Mouse (Mus musculus) CD4-positive helper T cell, adult 2 months (primary cell): Measurements from ENCODE around the gene Fads6.

Experiments used
- DNase-seq: peaks from one replicate; pipeline ENCODE4 v3.0.0-alpha.2; 2012; ENCODE audit warnings: low read depth, missing footprints, low spot score

Fads6 gene

DNA sequence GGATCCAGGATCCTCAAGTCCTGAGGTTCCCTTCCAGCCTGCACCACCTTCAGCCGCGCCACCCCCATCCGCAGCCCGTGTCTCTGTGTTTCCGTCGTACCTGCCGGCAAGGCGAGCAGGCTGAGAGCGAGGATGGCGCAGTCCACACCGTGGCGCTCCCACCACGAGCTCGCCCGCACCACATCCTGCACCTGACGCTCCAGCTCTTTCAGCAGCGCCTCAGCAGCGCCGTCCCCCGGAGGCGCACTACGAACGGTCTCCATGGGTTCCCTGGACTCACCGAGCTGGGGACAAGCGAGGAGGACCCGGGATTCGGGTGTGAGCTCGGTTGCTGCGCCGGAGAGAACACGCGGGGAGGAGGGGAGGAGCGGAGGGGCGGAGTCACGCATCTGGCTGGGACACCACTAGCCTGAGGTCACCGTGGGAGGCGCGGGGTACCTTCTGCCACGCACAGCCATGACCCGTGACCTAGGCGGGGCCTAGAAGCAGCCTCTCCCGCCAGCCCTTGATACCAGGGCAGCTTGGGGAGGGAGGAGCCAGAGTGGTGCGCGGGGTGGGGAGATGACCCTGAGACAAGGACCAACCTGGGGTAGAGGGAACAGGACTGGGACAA, at the start of gene Fads6:
Gene Fads6 (minus strand): TSS at position 450 of the 613 bp plus-strand sequence.
- DNase-seq = peak; percentile 84

- no peak for DNase-seq
Observed at GRCm38 (mm10) chr11:115345515-115345914, 48.1 kb upstream of the Fads6 start.

- DNase-seq = no peak
Observed at GRCm38 (mm10) chr11:115344967-115345366, 47.5 kb upstream of the Fads6 start.

- no peak for DNase-seq
Observed at GRCm38 (mm10) chr11:115341866-115342265, 44.4 kb upstream of the Fads6 start.

GRCm38 (mm10) chr11:115341246-115341645, 43.8 kb upstream of the Fads6 start:
- no peak for DNase-seq

- DNase-seq = no peak
Observed at GRCm38 (mm10) chr11:115337826-115338225, 40.4 kb upstream of the Fads6 start.

- no peak for DNase-seq
Observed at GRCm38 (mm10) chr11:115337350-115337749, 39.9 kb upstream of the Fads6 start.

GRCm38 (mm10) chr11:115336115-115336514, 38.7 kb upstream of the Fads6 start:
- DNase-seq = no peak

- DNase-seq = no peak
Observed at GRCm38 (mm10) chr11:115335223-115335622, 37.8 kb upstream of the Fads6 start.

- no peak for DNase-seq
Observed at GRCm38 (mm10) chr11:115334531-115334930, 37.1 kb upstream of the Fads6 start, which contains the start of gene Otop3. TSS of gene Otop3 (plus strand) at chr11:115334731.

GRCm38 (mm10) chr11:115329339-115329738, 31.9 kb upstream of the Fads6 start:
- DNase-seq = no peak

GRCm38 (mm10) chr11:115326730-115327129, 29.3 kb upstream of the Fads6 start:
- no peak for DNase-seq

DNA sequence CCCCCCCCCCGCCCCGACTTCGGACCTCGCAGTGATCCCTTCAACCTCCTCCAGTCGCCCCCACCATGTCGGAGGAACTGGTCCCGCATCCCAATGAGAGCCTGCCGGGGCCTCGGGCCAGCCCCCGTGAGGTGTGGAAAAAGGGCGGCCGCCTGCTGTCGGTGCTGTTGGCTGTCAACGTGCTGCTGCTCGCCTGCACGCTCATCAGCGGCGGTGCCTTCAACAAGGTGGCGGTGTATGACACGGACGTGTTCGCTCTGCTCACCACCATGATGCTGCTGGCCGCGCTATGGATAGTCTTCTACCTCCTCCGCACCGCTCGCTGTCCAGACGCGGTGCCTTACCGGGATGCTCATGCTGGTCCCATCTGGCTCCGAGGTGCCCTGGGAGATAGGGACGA, 25.9 kb upstream of the Fads6 start:
- DNase-seq = no peak

DNA sequence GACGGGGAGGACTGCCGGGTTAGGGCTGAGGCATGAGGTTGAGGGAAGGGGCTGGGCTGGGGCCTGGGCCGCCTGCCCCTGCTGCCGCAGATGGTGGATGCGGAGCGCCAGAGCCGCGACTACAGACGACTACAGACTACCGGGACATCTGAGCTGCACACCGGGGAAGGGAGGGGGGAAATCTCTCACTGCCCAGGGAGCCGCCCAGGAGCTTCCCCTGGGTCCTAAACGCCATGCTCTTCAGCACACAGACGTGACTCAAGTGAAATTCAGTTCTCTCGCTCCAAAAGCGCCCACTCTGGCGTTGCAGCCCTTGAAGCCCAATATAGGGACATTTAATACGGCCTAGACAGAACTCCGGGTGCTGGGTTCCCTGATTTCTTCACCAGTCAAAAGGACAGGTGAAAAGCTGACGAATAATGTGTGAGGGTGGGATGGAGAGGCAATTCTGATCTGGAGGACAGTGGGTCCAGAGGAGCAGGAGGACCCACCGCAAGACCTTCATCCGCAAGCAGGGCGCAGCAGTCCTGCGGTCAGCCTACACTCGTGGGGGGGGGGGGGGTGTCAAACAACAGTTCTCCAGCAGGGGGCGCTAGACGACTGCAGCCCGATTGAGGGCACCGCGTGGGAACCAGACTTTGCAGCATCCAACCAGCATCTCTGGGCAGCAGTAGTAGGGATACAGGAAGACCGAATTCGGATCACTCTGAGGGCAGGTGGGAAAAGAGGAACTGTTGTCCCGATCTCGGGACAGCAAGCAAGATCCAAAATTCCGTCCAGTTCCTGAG, 24.6 kb upstream of the Fads6 start, which contains the start of gene Ush1g:
Gene Ush1g (minus strand): TSS at position 136 of the 788 bp plus-strand sequence.
- DNase-seq = peak; percentile 76

GRCm38 (mm10) chr11:115319704-115320383, 22.4 kb upstream of the Fads6 start:
- no peak for DNase-seq

GRCm38 (mm10) chr11:115318245-115319027, 21.0 kb upstream of the Fads6 start:
- no peak for DNase-seq

DNA sequence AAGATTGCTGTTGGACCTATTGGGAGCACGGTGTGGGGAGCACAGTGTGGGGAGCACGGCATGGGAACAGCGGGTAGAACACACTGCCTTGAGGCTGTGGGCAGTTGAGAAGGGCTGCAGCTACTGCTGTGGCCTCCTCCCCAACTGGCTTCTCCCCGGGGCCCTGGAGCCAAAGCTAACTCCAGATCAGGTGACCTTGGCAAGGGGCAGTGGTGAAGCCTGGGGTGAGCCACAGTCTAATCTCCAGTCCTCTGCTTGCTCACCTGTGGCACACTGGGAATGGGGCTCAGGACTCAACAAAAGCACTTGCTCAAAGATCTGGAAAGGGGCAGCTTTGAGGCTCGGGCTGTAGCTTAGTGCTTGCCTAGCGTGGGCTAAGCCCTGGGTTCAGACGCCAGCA, 19.7 kb upstream of the Fads6 start:
- no peak for DNase-seq

DNA sequence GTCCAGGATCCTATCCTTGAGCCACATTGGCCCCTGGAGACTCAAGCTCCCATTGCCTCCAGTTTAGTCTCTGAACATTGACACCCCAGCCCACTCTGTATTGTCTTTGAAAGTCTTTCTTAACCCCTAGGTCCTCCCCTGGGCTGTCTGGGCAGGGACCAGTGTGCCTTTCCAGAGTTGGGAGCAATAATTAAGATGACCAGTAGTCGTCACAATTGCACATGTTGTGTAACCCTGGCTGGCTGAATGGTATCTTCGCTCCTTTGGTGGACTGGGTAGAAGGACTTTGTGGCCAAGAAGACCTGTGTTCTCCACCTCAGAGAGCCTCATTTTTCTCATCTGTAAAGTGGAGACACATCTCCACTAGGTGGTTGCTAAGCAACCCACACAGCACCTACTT, 16.8 kb upstream of the Fads6 start:
- no peak for DNase-seq

DNA sequence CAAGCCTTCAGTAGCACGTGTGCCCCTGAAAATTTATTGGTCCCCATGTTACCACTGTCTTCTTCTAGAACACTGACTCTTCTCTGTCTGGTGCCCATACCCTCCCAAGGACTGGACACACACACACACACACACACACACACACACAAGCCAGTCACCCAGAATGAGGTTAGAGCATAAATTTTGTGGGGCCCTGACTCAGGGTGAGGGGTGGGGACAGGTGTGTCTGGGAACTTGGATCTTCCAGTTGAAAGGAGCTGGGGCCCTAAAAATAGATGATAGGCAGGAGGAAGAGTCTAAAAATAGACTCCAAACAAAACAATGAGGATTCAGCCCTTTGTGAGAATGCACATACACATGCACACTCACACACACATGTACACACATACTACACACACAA, 11.3 kb upstream of the Fads6 start:
- DNase-seq = no peak

- DNase-seq = no peak
Observed at GRCm38 (mm10) chr11:115306863-115307262, 9.4 kb upstream of the Fads6 start, which contains the start of gene Otop2. TSS of gene Otop2 (plus strand) at chr11:115307163.

- DNase-seq = no peak
Observed at GRCm38 (mm10) chr11:115303167-115303566, 5.7 kb upstream of the Fads6 start.

DNA sequence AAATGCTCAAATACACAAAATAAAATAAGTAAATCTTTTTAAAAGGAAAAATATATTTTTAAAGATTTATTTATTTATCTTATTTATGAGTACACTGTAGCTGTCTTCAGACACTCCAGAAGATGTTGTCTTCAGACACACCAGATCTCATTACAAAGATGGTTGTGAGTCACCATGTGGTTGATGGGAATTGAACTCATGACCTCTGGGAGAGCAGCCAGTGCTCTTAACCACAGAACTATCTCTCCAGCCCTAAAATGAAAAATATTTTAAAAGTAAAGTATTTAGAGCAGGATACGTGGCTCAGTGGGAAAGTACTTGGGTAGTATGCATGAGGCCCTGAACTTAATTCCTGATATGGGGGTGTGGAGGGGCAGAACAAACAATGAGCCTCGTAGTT, 3.9 kb upstream of the Fads6 start:
- DNase-seq = no peak
